Mouse (Mus musculus) heart, adult 11 months (tissue): Measurements from ENCODE around the gene Acot13.
A peak's percentile ranks its signal among the peaks of the same experiment; 100 is the strongest.

Experiments
- DNase-seq: peaks from one replicate; pipeline ENCODE4 v3.0.0; 2022

Gene Acot13

DNA sequence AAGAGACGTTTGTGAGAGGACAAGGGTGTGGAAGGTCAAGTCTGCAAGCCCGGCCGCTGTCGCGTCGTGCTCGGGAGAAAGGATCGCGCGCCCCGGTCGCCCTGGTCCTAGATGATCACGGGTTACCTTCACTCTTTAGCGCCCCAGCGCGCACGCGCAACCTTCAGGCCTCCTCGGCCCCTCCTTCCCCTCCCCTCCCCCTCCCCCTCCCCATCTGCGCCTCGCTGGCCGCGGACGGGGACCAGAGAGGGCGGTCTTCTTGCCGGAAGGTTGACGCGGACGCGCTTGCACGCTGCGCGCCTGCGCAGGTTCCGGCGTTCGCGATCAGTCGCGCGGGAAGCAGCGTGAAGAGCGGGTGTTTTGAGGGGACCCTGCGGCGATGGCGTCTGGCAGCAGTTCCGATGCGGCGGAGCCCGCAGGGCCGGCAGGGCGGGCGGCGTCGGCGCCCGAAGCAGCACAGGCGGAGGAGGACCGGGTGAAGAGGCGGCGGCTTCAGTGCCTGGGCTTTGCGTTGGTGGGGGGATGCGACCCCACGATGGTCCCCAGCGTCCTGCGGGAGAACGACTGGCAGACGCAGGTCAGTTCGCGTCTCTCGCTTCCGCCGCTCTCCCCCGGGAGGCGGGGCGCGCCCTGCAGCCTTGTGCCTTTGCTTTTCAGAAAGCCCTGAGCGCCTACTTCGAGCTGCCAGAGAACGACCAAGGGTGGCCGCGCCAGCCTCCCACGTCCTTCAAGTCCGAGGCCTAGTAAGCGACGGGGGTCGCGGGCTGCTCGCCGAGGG lies at the start of gene Acot13, which contains the start of gene Tdp2:
Gene Acot13 (minus strand): TSS at position 188 of the 778 bp plus-strand sequence.
Gene Tdp2 (plus strand): TSS at position 327 of the 778 bp plus-strand sequence.
- peak; percentile 100 for DNase-seq

DNA sequence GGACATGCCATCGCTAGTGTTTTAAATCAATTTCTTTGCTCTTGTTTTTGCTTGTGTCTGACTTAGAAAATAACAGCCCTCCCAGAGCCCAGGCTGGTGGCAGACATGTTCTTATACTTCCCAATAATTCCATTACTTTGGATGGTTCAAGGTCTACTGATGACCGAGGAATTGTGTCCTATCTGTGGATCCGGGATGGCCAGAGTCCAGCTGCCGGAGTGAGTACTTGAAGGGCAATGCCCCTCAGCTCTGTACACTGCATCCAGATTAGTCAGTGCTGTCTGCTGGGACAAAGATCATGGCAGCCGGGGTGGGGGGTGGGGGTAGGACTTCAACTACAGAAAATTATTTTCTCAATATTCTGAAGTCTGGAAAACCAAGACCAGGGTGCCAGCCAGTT lies 49.4 kb upstream of the Acot13 start:
- peak; percentile 68 for DNase-seq

DNA sequence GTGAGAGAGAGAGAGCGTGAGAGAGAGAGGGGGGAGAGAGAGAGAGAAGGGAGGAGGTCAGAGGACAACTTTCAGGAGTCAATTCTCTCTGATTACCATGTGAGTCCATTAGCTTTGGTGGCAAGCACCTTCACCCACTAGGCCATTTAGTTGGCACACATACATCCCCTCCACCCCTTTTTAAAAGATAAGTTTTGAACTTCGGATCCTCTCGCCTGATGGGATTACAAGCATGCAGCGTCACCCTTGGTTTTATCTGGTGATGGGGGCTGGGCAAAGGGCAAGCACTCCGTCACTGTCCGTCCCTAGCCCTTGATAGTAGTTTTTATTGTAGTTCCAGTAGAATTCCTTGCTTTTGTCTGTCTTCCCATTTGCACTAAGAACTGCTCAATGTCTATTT lies 48.9 kb upstream of the Acot13 start:
- DNase-seq = peak; percentile 42

DNA sequence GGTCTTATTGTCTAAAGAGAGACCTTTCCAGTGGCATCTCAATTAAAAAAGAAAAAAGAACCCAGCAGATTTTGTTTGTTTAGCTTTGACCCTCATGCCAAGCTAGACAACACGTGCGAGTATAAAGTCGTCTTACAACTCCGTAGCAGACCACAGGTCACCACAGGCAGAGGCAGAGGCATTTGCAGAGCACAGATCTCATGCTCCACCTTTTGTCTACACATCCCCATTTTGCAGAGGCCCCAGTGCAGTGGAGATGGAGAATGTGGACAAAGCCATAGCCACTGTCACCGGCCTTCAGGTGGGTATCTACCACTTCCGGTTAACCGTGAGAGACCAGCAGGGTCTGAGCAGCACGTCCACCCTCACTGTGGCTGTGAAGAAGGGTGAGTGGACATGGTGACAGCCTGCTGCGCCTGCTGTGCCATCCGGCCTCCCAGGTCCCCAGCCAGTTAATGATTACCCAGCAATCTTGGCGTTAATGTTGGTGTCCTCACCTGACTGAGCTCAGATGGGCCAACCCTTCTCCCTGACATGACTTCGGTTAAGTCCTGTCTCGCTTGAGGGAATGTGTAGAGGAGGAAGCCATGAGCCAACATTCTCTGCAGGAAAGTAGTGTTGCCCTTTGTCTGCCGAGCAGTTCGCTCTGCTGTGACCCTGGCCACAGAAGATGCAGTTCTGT lies 48.2 kb upstream of the Acot13 start:
- peak; percentile 64 for DNase-seq

DNA sequence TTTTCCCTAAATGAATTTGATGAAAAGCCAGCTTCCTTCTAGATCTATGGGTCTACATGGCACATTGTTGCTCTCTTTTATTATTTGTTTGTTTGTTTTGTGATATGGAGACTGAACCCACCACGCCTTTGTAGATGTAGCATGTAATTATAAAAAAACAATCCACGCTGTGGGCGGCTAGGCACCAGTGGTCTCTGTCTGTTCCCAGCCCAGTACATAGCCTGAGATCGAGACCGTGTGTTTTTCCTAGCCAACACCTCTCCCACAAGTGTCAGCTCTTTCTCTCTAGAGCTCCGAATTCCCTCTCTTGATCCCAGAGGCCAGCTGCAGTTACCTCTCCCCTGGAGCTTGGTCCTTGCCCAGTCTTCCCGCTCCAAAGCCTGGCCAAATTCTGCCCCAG lies 36.9 kb upstream of the Acot13 start:
- DNase-seq = no peak

DNA sequence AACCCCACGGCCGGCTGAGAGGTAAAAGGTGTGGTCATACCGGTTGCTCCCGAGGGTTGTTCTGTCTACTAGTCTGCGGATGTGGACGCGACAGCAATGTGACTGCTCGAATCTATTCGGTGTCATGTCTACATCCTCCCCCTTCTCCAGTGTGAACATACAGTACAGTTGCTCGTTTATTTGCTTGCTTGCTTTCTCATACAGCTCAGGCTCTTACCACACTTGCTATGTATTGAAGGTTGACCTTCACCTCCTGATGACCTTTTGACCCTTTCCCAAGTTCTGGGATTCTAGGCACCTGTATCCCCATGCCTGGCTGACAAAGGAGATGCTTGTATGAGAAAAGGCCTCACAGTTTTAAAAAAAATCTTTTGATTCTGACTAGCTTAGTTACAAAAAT lies 36.4 kb upstream of the Acot13 start:
- DNase-seq = peak; percentile 66

DNA sequence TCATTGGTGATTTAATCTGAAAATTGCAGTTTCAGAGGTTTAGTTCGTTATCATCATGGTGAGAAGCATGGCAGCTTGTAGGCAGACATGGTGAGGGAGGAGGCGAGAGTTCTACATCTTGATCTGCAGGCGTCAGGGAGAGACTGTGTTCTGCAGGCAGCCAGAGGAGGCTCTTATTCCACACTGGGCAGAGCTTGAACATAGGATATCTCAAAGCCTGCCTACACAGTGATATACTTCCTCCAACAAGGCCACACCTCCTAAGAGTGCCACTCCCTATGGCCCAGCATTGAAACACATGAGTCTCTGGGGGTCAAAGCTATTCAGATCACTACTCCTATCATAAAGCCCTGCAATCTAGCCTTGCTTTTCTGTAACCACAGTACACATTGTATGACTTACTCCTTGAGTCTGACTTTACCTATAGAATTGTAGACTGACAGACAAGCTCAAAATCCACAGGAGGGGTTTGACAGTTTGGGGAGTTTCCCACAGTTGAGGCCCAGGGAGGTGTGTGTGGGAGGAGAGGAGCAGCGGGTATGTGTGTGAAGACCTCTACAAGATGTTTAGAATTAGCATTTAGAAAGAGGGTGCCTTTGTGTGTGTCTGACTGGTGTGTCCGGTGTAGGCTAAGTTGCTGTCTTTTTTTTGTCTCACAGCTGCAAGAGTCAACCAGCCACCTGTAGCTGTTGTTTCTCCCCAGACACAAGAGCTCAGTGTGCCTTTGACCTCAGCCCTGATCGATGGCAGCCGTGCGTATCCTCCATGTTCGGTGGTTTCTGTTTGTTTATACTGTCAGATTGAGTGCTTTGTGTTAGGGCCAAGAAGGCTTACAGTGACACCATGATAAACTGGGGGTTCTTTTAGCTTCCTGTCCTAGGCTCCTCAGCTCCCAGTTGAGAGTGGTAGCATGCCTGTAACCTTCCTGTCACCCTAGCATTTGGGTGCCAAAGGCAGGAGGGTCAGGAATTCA lies 35.4 kb upstream of the Acot13 start:
- peak; percentile 76 for DNase-seq

DNA sequence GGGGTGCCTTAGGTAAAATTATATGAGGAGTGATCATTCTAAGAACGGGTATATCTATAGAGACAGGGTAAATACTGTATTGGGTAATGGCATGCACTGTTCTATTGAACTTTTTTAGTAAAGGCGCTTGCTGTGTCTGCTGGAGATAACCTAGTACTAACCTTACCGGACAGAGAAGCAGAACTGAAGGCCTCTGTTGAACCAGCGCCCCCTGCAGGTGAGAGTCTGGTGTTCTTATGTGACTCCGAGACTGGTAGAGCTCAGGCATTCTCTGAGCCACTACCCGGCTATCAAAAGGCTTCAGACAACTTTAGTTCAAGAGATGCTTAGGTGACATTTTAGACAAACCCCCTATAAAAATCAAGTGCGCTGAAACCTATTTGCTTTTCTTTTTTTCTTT lies 31.2 kb upstream of the Acot13 start:
- peak; percentile 80 for DNase-seq

DNA sequence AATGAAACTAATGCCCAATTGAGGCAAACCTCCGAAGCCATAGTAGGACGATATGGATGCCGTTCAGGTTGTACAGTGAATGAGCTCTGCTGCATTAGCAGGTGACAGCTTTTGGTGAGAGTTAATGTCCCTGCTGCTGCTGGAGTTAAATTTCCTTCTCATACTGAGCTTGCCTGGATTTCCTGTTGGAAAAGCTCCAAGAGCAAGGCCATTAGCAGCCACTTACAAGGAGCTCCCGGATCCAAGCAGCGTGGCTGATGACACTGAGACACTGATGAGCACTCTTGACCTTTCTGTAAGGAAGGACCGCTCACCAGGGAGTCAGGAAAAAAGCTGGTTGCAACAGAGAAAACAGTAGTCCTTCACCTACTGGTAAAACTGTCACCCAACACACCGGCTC lies 30.7 kb upstream of the Acot13 start:
- peak; percentile 79 for DNase-seq

DNA sequence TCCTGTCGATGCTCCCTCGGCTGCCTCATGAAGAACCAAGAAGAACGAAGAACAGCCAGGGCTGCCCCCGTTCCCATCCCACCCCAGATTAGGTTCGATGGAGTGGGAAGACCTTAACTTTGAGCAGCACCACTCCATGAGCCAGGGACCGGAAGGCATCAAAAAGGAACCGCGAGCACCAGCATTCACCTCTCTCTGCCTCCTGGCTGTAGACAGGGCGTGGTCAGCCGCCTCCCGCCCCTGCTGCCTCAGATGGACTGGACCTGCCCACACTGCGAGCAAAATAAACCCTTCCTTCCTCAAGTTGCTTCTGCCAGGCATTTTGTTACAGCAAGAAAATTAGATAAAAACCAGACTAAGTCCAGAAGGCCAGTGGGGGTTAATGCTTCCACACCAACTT lies 29.7 kb upstream of the Acot13 start:
- DNase-seq = peak; percentile 79

DNA sequence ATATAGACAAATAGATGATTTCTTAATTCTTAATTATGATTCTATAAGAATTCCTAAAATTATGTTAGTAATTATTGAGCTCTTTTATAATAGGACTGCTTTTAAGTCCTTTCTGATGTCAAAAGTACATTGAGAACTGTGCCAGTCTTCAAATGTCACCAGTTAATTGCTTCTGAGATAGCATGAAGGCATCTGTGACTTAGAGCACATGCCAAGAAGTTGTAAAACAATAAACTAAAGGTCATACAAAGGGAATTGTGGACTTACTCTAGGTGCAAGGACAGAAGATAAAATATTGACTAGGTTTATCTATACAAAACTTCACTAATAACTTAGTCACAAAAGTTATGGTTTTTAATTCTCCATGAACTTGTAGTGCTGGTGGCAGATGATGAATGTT lies 27.8 kb upstream of the Acot13 start:
- DNase-seq = no peak

DNA sequence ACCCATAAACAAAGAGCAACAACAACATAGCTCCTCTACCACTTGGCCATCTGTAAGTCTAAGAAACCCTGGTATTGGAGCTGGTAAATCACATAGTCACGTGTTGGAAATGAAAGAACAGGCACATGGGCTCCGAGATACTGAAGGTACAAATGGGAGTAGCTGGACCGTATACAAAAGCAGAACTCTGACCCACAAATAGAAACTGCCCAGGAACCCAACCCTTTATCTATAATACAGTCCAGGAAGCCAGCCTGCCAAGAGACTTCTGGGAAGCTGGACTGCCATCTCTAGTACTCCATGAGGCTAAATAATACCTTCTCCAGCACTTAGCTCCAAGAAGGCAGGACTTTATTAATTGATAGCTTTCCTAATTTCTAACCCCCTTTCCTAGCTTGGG lies 21.2 kb upstream of the Acot13 start:
- DNase-seq = peak; percentile 94

DNA sequence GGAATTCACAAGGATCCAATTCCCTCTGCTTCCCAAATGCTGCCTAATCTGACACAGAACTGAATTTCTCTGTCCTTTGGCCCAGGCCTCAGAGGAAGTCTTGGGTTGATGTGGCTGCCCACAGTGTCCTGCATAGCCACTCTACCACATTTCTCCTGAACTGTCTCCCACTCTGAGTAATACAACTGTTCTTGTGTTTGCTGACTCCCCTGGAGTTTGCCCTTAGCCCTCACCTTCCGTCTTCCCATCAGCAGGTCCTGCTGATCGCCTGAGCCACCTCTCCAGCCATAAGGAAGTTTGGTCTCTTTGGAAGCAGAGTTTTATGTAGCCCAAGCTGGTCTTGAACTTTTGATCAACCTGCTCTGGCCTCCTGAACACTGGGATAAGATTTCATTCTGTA lies 20.6 kb upstream of the Acot13 start:
- peak; percentile 55 for DNase-seq

DNA sequence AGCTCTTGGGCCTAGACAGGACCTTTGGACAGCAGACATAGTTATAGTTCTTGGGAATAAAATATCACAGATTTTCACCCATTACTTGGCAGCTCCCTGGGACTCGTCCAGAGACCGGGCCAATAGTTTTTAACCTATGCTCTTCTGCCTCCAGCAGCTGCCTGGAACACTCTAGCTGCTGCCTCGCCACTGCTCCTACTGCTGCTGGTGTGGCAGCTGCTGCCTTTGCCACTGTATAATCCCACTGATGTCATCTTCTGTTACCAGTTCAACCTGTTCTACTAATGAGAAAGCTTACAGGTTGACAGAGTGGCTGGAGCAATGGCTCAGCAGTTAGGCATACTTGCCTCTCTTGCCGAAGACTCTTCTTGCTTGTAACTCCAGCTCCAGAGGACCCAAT lies 18.0 kb upstream of the Acot13 start:
- peak; percentile 55 for DNase-seq

DNA sequence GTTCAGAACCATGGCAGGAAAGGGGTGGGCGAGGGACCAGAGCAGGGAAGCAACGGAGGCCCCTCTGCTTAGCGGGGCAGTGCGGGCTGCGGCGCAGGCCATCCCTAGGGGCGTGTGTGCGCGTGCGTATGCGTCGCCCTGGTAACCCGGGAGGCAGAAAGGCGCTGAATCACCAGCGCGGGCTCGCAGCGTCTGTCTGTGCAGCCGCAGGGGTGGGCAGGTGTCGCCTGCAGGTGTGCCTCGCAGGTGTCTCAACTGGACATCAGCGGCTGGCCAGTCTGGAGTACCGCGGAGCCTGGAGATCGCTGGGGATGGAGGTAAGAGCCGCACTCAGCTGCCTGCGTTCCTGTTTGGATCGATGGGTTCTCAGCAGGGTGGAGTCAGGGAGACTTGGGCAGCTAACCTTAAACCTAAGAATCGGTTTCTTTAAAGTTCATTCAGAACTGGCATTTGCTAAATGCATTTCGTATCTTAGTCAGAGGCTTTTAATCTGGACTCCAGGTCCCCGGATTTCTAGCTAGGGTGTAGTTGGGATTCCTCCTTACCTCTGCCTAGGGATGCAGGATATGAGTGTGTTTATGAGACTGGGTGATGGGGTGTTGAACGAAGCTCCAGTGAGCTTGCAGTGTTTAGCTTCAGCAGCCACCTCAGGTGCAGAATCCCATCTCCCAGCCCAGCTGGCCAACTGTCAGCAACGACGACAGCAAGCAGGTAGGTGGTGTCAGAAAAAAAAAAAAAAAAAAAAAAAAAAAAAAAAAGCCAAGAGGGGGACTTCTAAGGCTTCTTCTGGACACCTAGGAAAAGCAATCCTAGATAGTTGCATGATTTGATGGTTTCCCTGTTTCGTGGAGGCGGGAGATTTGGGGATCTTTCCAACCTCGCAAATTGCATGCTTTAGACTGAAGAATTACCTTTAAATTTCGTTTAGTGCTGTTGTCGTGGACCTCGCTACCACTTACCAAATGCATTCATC lies 13.9 kb upstream of the Acot13 start, which contains the start of gene D130043K22Rik:
Gene D130043K22Rik (plus strand): TSS at position 153 of the 973 bp plus-strand sequence.
- DNase-seq = peak; percentile 91

DNA sequence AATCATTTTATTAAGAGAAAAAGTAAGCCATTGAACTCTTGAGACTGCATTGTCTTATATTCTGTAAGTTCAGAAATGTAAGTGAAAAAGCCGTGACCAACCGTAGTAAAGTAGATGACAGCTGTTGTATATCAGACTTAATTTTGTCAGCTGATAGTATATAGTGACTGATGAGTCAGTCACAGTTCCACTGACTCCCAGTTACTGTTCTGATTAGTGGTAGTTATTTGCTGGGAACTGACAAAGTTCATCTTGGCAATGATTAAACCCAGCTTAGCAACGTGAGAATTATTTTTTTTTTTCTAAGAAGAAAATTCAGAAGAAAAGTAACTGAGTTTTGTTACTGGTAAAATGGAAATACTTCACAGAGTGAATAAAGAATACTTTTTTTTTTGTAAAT lies 10.4 kb upstream of the Acot13 start:
- peak; percentile 40 for DNase-seq

DNA sequence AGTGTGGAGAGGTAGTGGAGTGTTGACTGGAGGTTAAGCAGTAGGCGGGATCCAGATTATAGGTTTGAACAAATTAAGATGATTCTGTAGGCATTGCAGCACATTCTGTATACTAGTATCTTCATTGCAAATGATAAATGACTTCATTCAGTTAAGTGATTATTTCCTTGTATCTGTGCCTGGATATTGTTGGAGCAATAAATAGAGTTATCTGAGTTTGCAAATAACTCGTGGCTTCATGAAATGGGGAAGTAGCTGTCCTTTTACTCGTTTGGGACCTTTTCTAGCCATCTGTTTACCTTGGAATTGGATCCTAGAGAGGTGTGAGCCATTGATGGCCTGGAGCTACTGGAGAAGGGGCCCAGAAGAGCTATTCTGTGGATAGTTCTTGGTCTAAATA lies 8.5 kb upstream of the Acot13 start:
- DNase-seq = peak; percentile 8

DNA sequence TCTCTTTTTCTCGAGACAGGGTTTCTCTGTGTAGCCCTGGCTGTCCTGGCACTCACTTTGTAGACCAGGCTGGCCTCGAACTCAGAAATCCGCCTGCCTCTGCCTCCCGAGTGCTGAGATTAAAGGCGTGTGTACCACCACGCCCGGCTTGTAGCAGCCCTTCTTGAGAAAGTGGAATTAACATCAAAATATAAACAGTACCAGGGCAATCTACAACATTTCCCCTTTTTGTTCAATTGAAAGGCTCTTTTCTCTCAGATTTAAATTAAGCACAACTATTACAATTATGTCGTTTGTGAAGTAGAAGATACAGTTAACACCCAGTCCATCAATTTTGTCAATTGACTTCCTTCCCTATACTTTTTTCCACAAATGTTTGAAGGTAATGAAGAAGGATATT lies 6.4 kb upstream of the Acot13 start:
- peak; percentile 39 for DNase-seq

DNA sequence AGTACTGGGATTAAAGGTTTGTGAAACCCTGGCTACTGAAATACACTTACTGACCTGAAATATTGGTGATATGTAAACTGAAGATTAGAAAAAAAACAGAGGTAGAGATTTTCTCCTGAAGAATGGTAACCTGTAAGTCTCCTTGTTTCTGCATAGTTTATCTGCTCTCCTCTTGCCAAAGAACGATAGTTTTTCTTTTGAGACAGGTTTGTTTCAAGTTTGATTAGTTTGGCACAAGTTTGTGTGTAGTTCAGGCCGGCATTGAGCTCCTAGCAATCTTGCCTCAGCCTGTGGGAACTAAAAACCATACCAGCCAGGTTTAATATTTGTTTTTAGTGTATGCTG lies 1.4 kb upstream of the Acot13 start:
- no peak for DNase-seq

DNA sequence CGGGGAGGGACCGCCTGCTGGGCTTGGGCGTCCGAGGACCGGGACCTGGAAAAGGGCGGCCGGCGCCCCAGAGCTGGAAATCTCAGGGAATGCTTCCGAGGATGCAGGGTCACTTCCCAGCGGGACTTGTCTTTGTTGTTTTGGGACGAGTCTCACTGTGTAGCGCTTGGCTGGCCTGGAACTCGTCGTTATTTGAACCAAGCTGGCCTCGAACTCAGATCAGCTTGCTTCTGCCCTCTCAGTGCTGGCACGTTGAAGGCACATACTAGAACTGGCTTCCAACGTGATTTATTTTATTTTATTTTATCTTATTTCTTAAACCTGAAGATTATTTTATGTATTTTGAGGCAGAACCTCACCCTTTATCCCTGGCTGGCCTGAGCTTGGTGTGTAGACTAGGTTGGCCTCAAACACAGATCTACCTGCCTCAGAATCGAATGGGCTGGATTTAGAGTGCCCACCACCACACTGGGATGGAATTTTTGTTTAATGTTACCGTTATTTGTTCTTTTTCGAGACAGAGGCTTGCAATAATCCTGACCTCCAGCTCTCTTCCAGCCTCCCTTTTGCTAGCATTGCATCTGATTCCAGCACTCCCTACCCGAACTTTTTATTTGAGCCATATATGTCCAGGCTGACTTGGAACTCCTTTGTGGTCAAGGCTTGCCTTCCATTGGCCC lies 931 bp upstream of the Acot13 start:
- DNase-seq = peak; percentile 64

DNA sequence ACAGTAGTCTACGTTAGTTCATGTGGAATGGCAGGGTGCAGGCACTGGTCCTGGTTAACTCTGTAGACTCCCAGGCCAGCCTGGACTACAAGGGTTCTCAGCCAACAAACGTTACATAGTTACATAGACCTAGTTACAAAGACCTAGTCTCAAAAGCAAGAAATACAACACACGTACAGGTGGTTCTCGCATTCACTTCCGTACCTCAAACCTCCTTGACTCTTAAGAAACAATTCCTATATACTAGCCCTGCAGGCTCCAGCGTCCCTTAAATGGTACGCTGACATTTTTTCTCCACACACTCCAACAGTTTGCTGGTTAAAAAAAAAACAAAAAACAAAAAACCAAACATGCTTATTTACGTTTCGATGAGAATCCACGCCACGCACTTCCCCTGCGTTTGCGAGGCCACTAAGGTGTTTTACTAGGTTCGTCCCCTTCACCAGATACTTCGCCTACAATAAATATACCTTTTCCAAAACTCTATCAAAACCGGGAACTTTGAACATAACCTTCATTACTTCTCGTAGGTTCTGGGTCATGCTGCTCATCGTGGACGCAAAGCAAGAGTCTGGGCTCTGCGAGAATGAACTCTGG lies 486 bp downstream of the Acot13 start:
- peak; percentile 62 for DNase-seq
